Mouse (Mus musculus): ENCODE measurements around the gene Lbp.

Lbp gene

GRCm38 (mm10) chr2:158360873-158361677, 54.8 kb downstream of the Lbp start:
- peak; percentile 85 for DNase-seq (ENCODE audit: low read depth, low spot score)

GRCm38 (mm10) chr2:158361678-158362320, 55.5 kb downstream of the Lbp start:
- DNase-seq (ENCODE audit: low read depth, low spot score) = peak; percentile 23

- no peak for DNase-seq (ENCODE audit: low read depth, low spot score)
Observed at GRCm38 (mm10) chr2:158364175-158364574, 57.9 kb downstream of the Lbp start.

GRCm38 (mm10) chr2:158365099-158365850, 59.0 kb downstream of the Lbp start:
- no peak for DNase-seq (ENCODE audit: low read depth, low spot score)

GRCm38 (mm10) chr2:158367654-158368053, 61.4 kb downstream of the Lbp start:
- no peak for DNase-seq (ENCODE audit: low read depth, low spot score)

- DNase-seq (ENCODE audit: low read depth, low spot score) = no peak
Observed at GRCm38 (mm10) chr2:158368313-158368712, 62.0 kb downstream of the Lbp start.

GRCm38 (mm10) chr2:158369474-158370172, 63.3 kb downstream of the Lbp start:
- no peak for DNase-seq (ENCODE audit: low read depth, low spot score)

- no peak for DNase-seq (ENCODE audit: low read depth, low spot score)
Observed at GRCm38 (mm10) chr2:158370173-158370550, 63.9 kb downstream of the Lbp start.

- no peak for DNase-seq (ENCODE audit: low read depth, low spot score)
Observed at GRCm38 (mm10) chr2:158373061-158373460, 66.8 kb downstream of the Lbp start.

GRCm38 (mm10) chr2:158373516-158373915, 67.2 kb downstream of the Lbp start:
- no peak for DNase-seq (ENCODE audit: low read depth, low spot score)

- peak; percentile 54 for DNase-seq (ENCODE audit: low read depth, low spot score)
Observed at GRCm38 (mm10) chr2:158375443-158376122, 69.3 kb downstream of the Lbp start, which contains the start of gene Snhg11. Snhg11 (plus strand) TSS chr2:158375638.

- no peak for DNase-seq (ENCODE audit: low read depth, low spot score)
Observed at GRCm38 (mm10) chr2:158376123-158376687, 69.9 kb downstream of the Lbp start.

GRCm38 (mm10) chr2:158376798-158377197, 70.5 kb downstream of the Lbp start:
- DNase-seq (ENCODE audit: low read depth, low spot score) = no peak

- DNase-seq (ENCODE audit: low read depth, low spot score) = no peak
Observed at GRCm38 (mm10) chr2:158377811-158378210, 71.5 kb downstream of the Lbp start.

GRCm38 (mm10) chr2:158379354-158380078, 73.2 kb downstream of the Lbp start:
- DNase-seq (ENCODE audit: low read depth, low spot score) = peak; percentile 84
